Mouse (Mus musculus): ENCODE measurements around the gene Gm20830. TPM values are rescaled to one million over a fixed set of nuclear protein-coding genes. Genes with fewer than 3 reads are reported as not detected.

The Gm20830 gene
- not detected for polyA plus RNA-seq (2014; fragmentation: Illumina TruSeq; extraction: RNeasy Lipid Tissue Mini Kit (QIAGEN cat#74804); ENCODE audit: low read depth, low replicate concordance)

DNA sequence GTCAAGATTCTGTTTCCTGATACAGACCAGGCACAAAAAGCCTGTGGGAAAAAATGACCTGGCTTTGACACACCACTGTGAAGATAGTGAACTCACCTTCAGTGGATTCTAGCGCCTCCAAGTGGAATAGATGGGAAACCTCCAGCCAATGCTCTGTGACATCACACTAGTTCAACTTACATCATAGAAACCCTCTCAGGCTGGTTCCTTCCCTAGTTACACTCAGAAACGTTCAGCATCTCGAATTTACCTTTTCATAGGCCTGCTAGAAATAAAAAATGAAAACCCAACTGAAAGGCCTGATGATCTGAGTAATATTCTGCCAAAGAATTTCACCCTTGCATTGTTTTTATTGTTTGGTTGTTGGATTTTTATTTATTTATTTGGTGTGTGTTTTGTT lies at the start of gene Gm20830:
Gm20830 (minus strand) TSS at position 101 of the 400 bp plus-strand sequence.

Other genes starting within 250 kb of the Gm20830 start
- not detected for gene Gm21719, start 235.4 kb downstream of the Gm20830 start, polyA plus RNA-seq (2014; fragmentation: Illumina TruSeq; extraction: RNeasy Lipid Tissue Mini Kit (QIAGEN cat#74804); ENCODE audit: low read depth, low replicate concordance)

Measured in heart, adult 10 weeks (tissue).